Mouse (Mus musculus) hindbrain, embryonic 11.5 days (tissue): ENCODE results near the gene Slc12a8. TPM values are rescaled to one million over a fixed set of nuclear protein-coding genes. Genes with fewer than 3 reads are reported as not detected.

ENCODE experiments used
- ATAC-seq: fragments of 200-750 bp; cut with Nextera tagmentation; 2 replicates; pipeline ENCODE4 v1.8.0; 2017; ENCODE audit warnings: mild to moderate bottlenecking, moderate TSS enrichment, moderate library complexity; ENCODE audit not compliant: low FRiP score
- DNase-seq: peaks from one replicate; pipeline ENCODE4 v3.0.0-alpha.2; 2015; ENCODE audit warnings: low spot score
- H3K27ac ChIP-seq: fragments of 300-500 bp; sonication (generic); 2 replicates; pipeline ENCODE4 v1.5.1; 2014; ENCODE audit warnings: mild to moderate bottlenecking, low read depth, low read length
- H3K27me3 ChIP-seq: fragments of 300-500 bp; sonication (generic); 2 replicates; pipeline ENCODE4 v1.6.1; 2014; ENCODE audit warnings: mild to moderate bottlenecking, low read length, moderate library complexity, mixed read lengths; ENCODE audit not compliant: control insufficient read depth, insufficient read depth
- H3K36me3 ChIP-seq: fragments of 300-500 bp; sonication (generic); 2 replicates; pipeline ENCODE4 v1.6.1; 2014; ENCODE audit warnings: mild to moderate bottlenecking, low read length, moderate library complexity, mixed read lengths; ENCODE audit not compliant: control insufficient read depth, insufficient read depth
- H3K4me1 ChIP-seq: fragments of 300-500 bp; sonication (generic); replicated peaks from 2 replicates; pipeline ENCODE4 v1.6.1; 2014; ENCODE audit warnings: low read length, mixed read lengths; ENCODE audit not compliant: control insufficient read depth, insufficient read depth
- H3K4me2 ChIP-seq: fragments of 300-500 bp; sonication (generic); replicated peaks from 2 replicates; pipeline ENCODE4 v1.6.1; 2014; ENCODE audit warnings: mild to moderate bottlenecking, low read depth, low read length
- H3K4me3 ChIP-seq: fragments of 300-500 bp; sonication (generic); 2 replicates; pipeline ENCODE4 v1.5.1; 2014; ENCODE audit warnings: low read depth, low read length
- H3K9ac ChIP-seq: fragments of 300-500 bp; sonication (generic); 2 replicates; pipeline ENCODE4 v1.6.1; 2014; ENCODE audit warnings: low read depth, low read length
- H3K9me3 ChIP-seq: fragments of 300-500 bp; sonication (generic); 2 replicates; pipeline ENCODE4 v1.6.1; 2016; ENCODE audit warnings: low read length; ENCODE audit not compliant: control insufficient read depth
- WGBS: fragments of 180-500 bp; shearing (Covaris S2); extraction: QIAGEN DNeasy Blood & Tissue Kit; methylation state at CpG from one replicate; pipeline ENCODE4 v1.1.7; 2014; 5-methylcytosine and 5-hydroxymethylcytosine counted together
- polyA plus RNA-seq: library from polyadenylated mRNA; unstranded; fragments of >200 nt; fragmentation: Nextera tagmentation; extraction: Ambion mirVana; gene quantifications from 2 replicates; pipeline ENCODE4 v1.2.1, GENCODE M21; 2014

The Slc12a8 gene
- polyA plus RNA-seq, 1 experiment from 2014 or later = 1.2 TPM

GRCm38 (mm10) chr16:33573703-33574102 lies 56.6 kb downstream of the Slc12a8 start:
- H3K4me2 ChIP-seq = no peak overlapping the region
- 85% methylated on average over 7 of the region's 7 CpGs for WGBS
- H3K27me3 ChIP-seq = no peaks in the 10 kb centered on the region
- ATAC-seq = no peak
- no peaks in the 10 kb centered on the region for H3K9me3 ChIP-seq
- no peak overlapping the region for H3K27ac ChIP-seq
- DNase-seq = no peak
- H3K4me1 ChIP-seq = no peaks in the 10 kb centered on the region
- no peak overlapping the region for H3K4me3 ChIP-seq
- H3K9ac ChIP-seq = no peak overlapping the region
- no peaks in the 10 kb centered on the region for H3K36me3 ChIP-seq

GRCm38 (mm10) chr16:33575728-33576127 lies 58.6 kb downstream of the Slc12a8 start:
- H3K4me3 ChIP-seq = no peak overlapping the region
- ATAC-seq (no peak), DNase-seq (no peak)
- H3K9me3 ChIP-seq = no peaks in the 10 kb centered on the region
- no peaks in the 10 kb centered on the region for H3K27me3 ChIP-seq
- H3K27ac ChIP-seq = no peak overlapping the region
- H3K9ac ChIP-seq = no peak overlapping the region
- H3K36me3 ChIP-seq = no peaks in the 10 kb centered on the region
- WGBS = 93% methylated on average over 6 of the region's 6 CpGs
- H3K4me2 ChIP-seq = no peak overlapping the region
- peaks cover 3% of the 10 kb centered on the region; the same call in 1 of the 2 replicates for H3K4me1 ChIP-seq

- Histone ChIP-seq H3K4me3 (no peak overlapping the region), H3K36me3 (no peaks in the 10 kb centered on the region), H3K27ac (no peak overlapping the region), H3K4me1 (peaks cover 5% of the 10 kb centered on the region; the same call in 1 of the 2 replicates), H3K27me3 (no peaks in the 10 kb centered on the region), H3K9me3 (no peaks in the 10 kb centered on the region), H3K9ac (no peak overlapping the region), H3K4me2 (no peak overlapping the region)
- 74% methylated on average over 36 of the region's 36 CpGs for WGBS
- DNase-seq = no peak
- ATAC-seq = no peak
Measured at GRCm38 (mm10) chr16:33576271-33577189, 59.4 kb downstream of the Slc12a8 start.

GRCm38 (mm10) chr16:33578462-33578861 lies 61.3 kb downstream of the Slc12a8 start:
- 95% methylated on average over 3 of the region's 3 CpGs for WGBS
- no peak overlapping the region for H3K27ac ChIP-seq
- ATAC-seq (no peak), DNase-seq (no peak)
- peaks cover 5% of the 10 kb centered on the region; the same call in 1 of the 2 replicates for H3K4me1 ChIP-seq
- no peak overlapping the region for H3K4me3 ChIP-seq
- no peaks in the 10 kb centered on the region for H3K27me3 ChIP-seq
- H3K36me3 ChIP-seq = no peaks in the 10 kb centered on the region
- H3K9ac ChIP-seq = no peak overlapping the region
- no peak overlapping the region for H3K4me2 ChIP-seq
- no peaks in the 10 kb centered on the region for H3K9me3 ChIP-seq

GRCm38 (mm10) chr16:33580331-33580730 lies 63.2 kb downstream of the Slc12a8 start:
- Histone ChIP-seq H3K4me1 (peaks cover 17% of the 10 kb centered on the region), H3K9ac (no peak overlapping the region)

GRCm38 (mm10) chr16:33580736-33581241 lies 63.7 kb downstream of the Slc12a8 start:
- Histone ChIP-seq H3K4me1 (peaks cover 17% of the 10 kb centered on the region), H3K4me2 (no peak overlapping the region), H3K27me3 (no peaks in the 10 kb centered on the region), H3K27ac (peak overlapping the region; percentile 60; the same call in 1 of the 2 replicates), H3K9me3 (no peaks in the 10 kb centered on the region), H3K36me3 (no peaks in the 10 kb centered on the region), H3K9ac (no peak overlapping the region), H3K4me3 (no peak overlapping the region)
- DNase-seq = no peak
- no peak for ATAC-seq

More at GRCm38 (mm10) chr16:33580331-33580730, 63.2 kb downstream of the Slc12a8 start:
- Histone ChIP-seq H3K27me3 (no peaks in the 10 kb centered on the region), H3K9me3 (no peaks in the 10 kb centered on the region), H3K4me2 (no peak overlapping the region), H3K36me3 (no peaks in the 10 kb centered on the region), H3K27ac (no peak overlapping the region), H3K4me3 (no peak overlapping the region)
- no peak for DNase-seq
- WGBS = 86% methylated on average over 2 of the region's 2 CpGs
- ATAC-seq = no peak

- Histone ChIP-seq H3K27ac (no peak overlapping the region), H3K9ac (no peak overlapping the region), H3K9me3 (no peaks in the 10 kb centered on the region), H3K36me3 (no peaks in the 10 kb centered on the region), H3K4me3 (no peak overlapping the region), H3K4me2 (no peak overlapping the region), H3K27me3 (no peaks in the 10 kb centered on the region), H3K4me1 (peaks cover 17% of the 10 kb centered on the region)
- DNase-seq (no peak), ATAC-seq (no peak)
- 53% methylated on average over 4 of the region's 4 CpGs for WGBS
Measured at GRCm38 (mm10) chr16:33581661-33582099, 64.6 kb downstream of the Slc12a8 start.

GRCm38 (mm10) chr16:33582495-33582894 lies 65.4 kb downstream of the Slc12a8 start:
- no peaks in the 10 kb centered on the region for H3K36me3 ChIP-seq
- no peak overlapping the region for H3K4me3 ChIP-seq
- H3K9me3 ChIP-seq = no peaks in the 10 kb centered on the region
- no peak for DNase-seq
- no peaks in the 10 kb centered on the region for H3K27me3 ChIP-seq
- H3K27ac ChIP-seq = no peak overlapping the region
- WGBS = 95% methylated on average over 8 of the region's 8 CpGs
- H3K4me2 ChIP-seq = no peak overlapping the region
- no peak for ATAC-seq
- H3K4me1 ChIP-seq = peaks cover 17% of the 10 kb centered on the region
- no peak overlapping the region for H3K9ac ChIP-seq
